Mouse (Mus musculus): ENCODE data around the gene Adamts17.

DNA sequence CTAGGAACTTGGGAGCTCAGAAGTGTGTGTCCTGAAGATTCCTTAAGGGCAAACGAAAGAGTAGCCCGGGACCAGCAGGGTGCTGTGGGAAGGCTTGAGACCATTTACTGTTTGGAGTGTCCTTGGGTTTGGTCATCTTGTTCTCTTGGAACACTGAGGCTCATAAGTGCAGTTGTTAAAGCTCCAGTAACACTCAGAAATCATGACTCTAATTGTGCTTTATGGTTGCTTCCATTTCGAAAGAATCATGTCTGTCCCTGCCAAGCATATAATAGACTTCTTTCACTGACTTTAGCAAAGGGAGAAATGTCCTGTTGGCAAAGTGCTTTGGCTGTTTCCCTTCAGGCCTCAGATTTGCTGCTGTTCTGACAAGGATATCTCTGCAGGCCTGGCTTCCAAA, 210.9 kb downstream of the Adamts17 start:
- TF ChIP-seq CTCF (IDR thresholded peaks at IDR 0.05; ENCODE audit: control insufficient read depth, insufficient read depth, insufficient replicate concordance, low read depth, low read length) (no peak), POLR2A (IDR thresholded peaks at IDR 0.05; ENCODE audit: control insufficient read depth, low read depth, low read length) (no peak)
